Mouse (Mus musculus): ENCODE results near the gene Ccdc148.

The Ccdc148 gene

GRCm38 (mm10) chr2:59048775-59049451 is 111.6 kb downstream of the Ccdc148 start:
- DNase-seq: no peak

- DNase-seq: no peak
Observed at GRCm38 (mm10) chr2:59043313-59044032, 117.0 kb downstream of the Ccdc148 start.

GRCm38 (mm10) chr2:59042616-59043015 is 117.9 kb downstream of the Ccdc148 start:
- DNase-seq: no peak

- DNase-seq: no peak
Observed at GRCm38 (mm10) chr2:59036433-59036832, 124.0 kb downstream of the Ccdc148 start.

GRCm38 (mm10) chr2:59035206-59035605 is 125.3 kb downstream of the Ccdc148 start:
- no peak for DNase-seq

- DNase-seq: no peak
Observed at GRCm38 (mm10) chr2:59034281-59034680, 126.2 kb downstream of the Ccdc148 start.

- no peak for DNase-seq
Observed at GRCm38 (mm10) chr2:59024558-59024957, 135.9 kb downstream of the Ccdc148 start.

GRCm38 (mm10) chr2:59007356-59007755 is 153.1 kb downstream of the Ccdc148 start:
- DNase-seq: no peak

GRCm38 (mm10) chr2:59006567-59007340 is 153.7 kb downstream of the Ccdc148 start:
- DNase-seq: peak; percentile 11

GRCm38 (mm10) chr2:58997151-58997550 is 163.3 kb downstream of the Ccdc148 start:
- no peak for DNase-seq

- peak; percentile 71 for DNase-seq
Observed at GRCm38 (mm10) chr2:58992431-58993191, 167.9 kb downstream of the Ccdc148 start.

GRCm38 (mm10) chr2:58978095-58978494 is 182.4 kb downstream of the Ccdc148 start:
- DNase-seq: no peak

GRCm38 (mm10) chr2:58971507-58972275 is 188.8 kb downstream of the Ccdc148 start:
- no peak for DNase-seq

- DNase-seq: no peak
Observed at GRCm38 (mm10) chr2:58956770-58957300, 203.6 kb downstream of the Ccdc148 start.

GRCm38 (mm10) chr2:58956351-58956750 is 204.1 kb downstream of the Ccdc148 start:
- DNase-seq: no peak

GRCm38 (mm10) chr2:58952101-58952500 is 208.4 kb downstream of the Ccdc148 start:
- no peak for DNase-seq

GRCm38 (mm10) chr2:58948796-58949195 is 211.7 kb downstream of the Ccdc148 start:
- no peak for DNase-seq

GRCm38 (mm10) chr2:58941361-58941760 is 219.1 kb downstream of the Ccdc148 start:
- no peak for DNase-seq

- DNase-seq: no peak
Observed at GRCm38 (mm10) chr2:58925551-58925950, 234.9 kb downstream of the Ccdc148 start.

GRCm38 (mm10) chr2:58918351-58918750 is 242.1 kb downstream of the Ccdc148 start:
- no peak for DNase-seq

GRCm38 (mm10) chr2:58912339-58912738 is 248.1 kb downstream of the Ccdc148 start:
- no peak for DNase-seq

Measured in kidney, postnatal 10 days (tissue).